Mouse (Mus musculus): ENCODE results near the gene Pex19.

DNA sequence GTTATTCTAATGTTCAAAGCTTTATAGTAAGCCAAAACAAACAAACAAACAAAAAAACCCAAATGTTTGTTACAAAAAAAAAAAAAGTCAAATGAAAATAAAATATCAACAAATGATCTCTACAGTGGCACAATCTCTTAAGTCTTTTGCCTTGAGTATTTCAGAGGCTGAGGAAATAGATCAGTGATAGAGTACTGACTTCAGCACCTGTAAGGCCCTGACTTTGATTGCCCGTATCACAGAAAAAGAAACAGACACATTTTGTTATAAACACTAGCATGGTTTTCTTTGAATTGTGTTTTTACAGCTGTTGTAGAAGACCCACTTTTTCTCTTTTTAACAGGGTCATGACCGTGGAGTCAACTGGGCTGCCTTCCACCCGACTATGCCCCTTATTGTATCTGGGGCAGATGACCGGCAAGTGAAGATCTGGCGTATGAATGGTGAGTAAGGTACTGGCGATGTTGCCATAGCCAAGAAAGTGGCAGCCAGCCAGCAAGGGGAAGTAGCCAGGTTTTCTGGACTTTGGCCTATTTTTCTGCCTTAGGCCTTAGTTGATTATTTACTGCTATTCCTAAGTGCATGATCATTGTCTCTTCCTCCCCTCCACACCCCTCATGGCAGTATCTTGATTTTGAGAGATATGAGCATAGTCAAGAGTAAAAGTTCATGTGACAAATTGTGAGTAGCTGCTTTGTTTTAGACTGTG is 27.1 kb upstream of the Pex19 start:
- no peak for TF ChIP-seq CTCF (IDR thresholded peaks at IDR 0.05; ENCODE audit: low read depth, low read length)
- no peak for TF ChIP-seq POLR2A (IDR thresholded peaks at IDR 0.05; ENCODE audit: extremely low read depth, insufficient read depth, low read length)

Data from liver, adult 2 months (tissue).